Mouse (Mus musculus): Measurements from ENCODE around the gene Actn2. TPM values are rescaled to one million over a fixed set of nuclear protein-coding genes. Genes with fewer than 3 reads are reported as not detected.

Actn2 gene
- total RNA-seq, 2 experiments from 2014 or later, result not detected

- no peak for ATAC-seq (replicated peaks; ENCODE audit: poor library complexity, severe bottlenecking)
Observed at GRCm38 (mm10) chr13:12318017-12318416, 22.5 kb downstream of the Actn2 start.

GRCm38 (mm10) chr13:12317191-12317765 lies 23.3 kb downstream of the Actn2 start:
- no peak for ATAC-seq (replicated peaks; ENCODE audit: poor library complexity, severe bottlenecking)

- no peak for ATAC-seq (replicated peaks; ENCODE audit: poor library complexity, severe bottlenecking)
Observed at GRCm38 (mm10) chr13:12314173-12314572, 26.4 kb downstream of the Actn2 start.

- no peak for ATAC-seq (replicated peaks; ENCODE audit: poor library complexity, severe bottlenecking)
Observed at GRCm38 (mm10) chr13:12311930-12312492, 28.5 kb downstream of the Actn2 start.

- no peak for ATAC-seq (replicated peaks; ENCODE audit: poor library complexity, severe bottlenecking)
Observed at GRCm38 (mm10) chr13:12311371-12311770, 29.2 kb downstream of the Actn2 start.

GRCm38 (mm10) chr13:12309446-12309845 lies 31.1 kb downstream of the Actn2 start:
- no peak for ATAC-seq (replicated peaks; ENCODE audit: poor library complexity, severe bottlenecking)

GRCm38 (mm10) chr13:12308878-12309277 lies 31.7 kb downstream of the Actn2 start:
- no peak for ATAC-seq (replicated peaks; ENCODE audit: poor library complexity, severe bottlenecking)

- ATAC-seq (replicated peaks; ENCODE audit: poor library complexity, severe bottlenecking), result no peak
Observed at GRCm38 (mm10) chr13:12308473-12308872, 32.1 kb downstream of the Actn2 start.

GRCm38 (mm10) chr13:12307286-12307685 lies 33.3 kb downstream of the Actn2 start:
- ATAC-seq (replicated peaks; ENCODE audit: poor library complexity, severe bottlenecking), result no peak

GRCm38 (mm10) chr13:12305540-12305939 lies 35.0 kb downstream of the Actn2 start:
- ATAC-seq (replicated peaks; ENCODE audit: poor library complexity, severe bottlenecking), result peak; percentile 17; the same call in 1 of the 2 replicates

GRCm38 (mm10) chr13:12304991-12305390 lies 35.6 kb downstream of the Actn2 start:
- ATAC-seq (replicated peaks; ENCODE audit: poor library complexity, severe bottlenecking), result no peak

- ATAC-seq (replicated peaks; ENCODE audit: poor library complexity, severe bottlenecking), result no peak
Observed at GRCm38 (mm10) chr13:12297777-12298176, 42.8 kb downstream of the Actn2 start.

GRCm38 (mm10) chr13:12296701-12297100 lies 43.9 kb downstream of the Actn2 start:
- peak; percentile 33; the same call in 1 of the 2 replicates for ATAC-seq (replicated peaks; ENCODE audit: poor library complexity, severe bottlenecking)

GRCm38 (mm10) chr13:12293810-12294209 lies 46.8 kb downstream of the Actn2 start:
- ATAC-seq (replicated peaks; ENCODE audit: poor library complexity, severe bottlenecking), result no peak

- ATAC-seq (replicated peaks; ENCODE audit: poor library complexity, severe bottlenecking), result peak; percentile 62
Observed at GRCm38 (mm10) chr13:12290700-12291099, 49.9 kb downstream of the Actn2 start.

GRCm38 (mm10) chr13:12284528-12284927 lies 56.0 kb downstream of the Actn2 start:
- no peak for ATAC-seq (replicated peaks; ENCODE audit: poor library complexity, severe bottlenecking)

- ATAC-seq (replicated peaks; ENCODE audit: poor library complexity, severe bottlenecking), result no peak
Observed at GRCm38 (mm10) chr13:12283826-12284225, 56.7 kb downstream of the Actn2 start.

- no peak for ATAC-seq (replicated peaks; ENCODE audit: poor library complexity, severe bottlenecking)
Observed at GRCm38 (mm10) chr13:12274721-12275120, 65.8 kb downstream of the Actn2 start.

- ATAC-seq (replicated peaks; ENCODE audit: poor library complexity, severe bottlenecking), result no peak
Observed at GRCm38 (mm10) chr13:12274220-12274619, 66.3 kb downstream of the Actn2 start.

GRCm38 (mm10) chr13:12272953-12273352 lies 67.6 kb downstream of the Actn2 start:
- peak; percentile 95 for ATAC-seq (replicated peaks; ENCODE audit: poor library complexity, severe bottlenecking)

- ATAC-seq (replicated peaks; ENCODE audit: poor library complexity, severe bottlenecking), result no peak
Observed at GRCm38 (mm10) chr13:12267971-12268370, 72.6 kb downstream of the Actn2 start.

GRCm38 (mm10) chr13:12267097-12267496 lies 73.5 kb downstream of the Actn2 start:
- no peak for ATAC-seq (replicated peaks; ENCODE audit: poor library complexity, severe bottlenecking)
